Mouse (Mus musculus) midbrain, embryonic 11.5 days (tissue): ENCODE data around the gene Dhrs7b. TPM values are rescaled to one million over a fixed set of nuclear protein-coding genes. Genes with fewer than 3 reads are reported as not detected.
"Not testable (repeated sequence)": the region's sequence is repeated elsewhere in the genome, so short reads cannot be mapped to it uniquely, and the experiment has no call there.

Experiments used
- ATAC-seq: fragments of 200-750 bp; cut with Nextera tagmentation; 2 replicates; pipeline ENCODE4 v1.8.0; 2017; ENCODE audit warnings: moderate TSS enrichment, moderate library complexity; ENCODE audit not compliant: low FRiP score
- DNase-seq: peaks from one replicate; pipeline ENCODE4 v3.0.0; 2015; ENCODE audit warnings: low spot score; ENCODE audit errors: missing footprints
- H3K27ac ChIP-seq: fragments of 300-500 bp; sonication (generic); 2 replicates; pipeline ENCODE4 v1.5.1; 2014; ENCODE audit warnings: low read depth, low read length
- H3K27me3 ChIP-seq: fragments of 300-500 bp; sonication (generic); 2 replicates; pipeline ENCODE4 v1.6.1; 2014; ENCODE audit warnings: mild to moderate bottlenecking, low read length, moderate library complexity, mixed read lengths; ENCODE audit not compliant: control insufficient read depth, insufficient read depth
- H3K36me3 ChIP-seq: fragments of 300-500 bp; sonication (generic); 2 replicates; pipeline ENCODE4 v1.6.1; 2014; ENCODE audit warnings: mild to moderate bottlenecking, low read length, moderate library complexity, mixed read lengths; ENCODE audit not compliant: control insufficient read depth, insufficient read depth
- H3K4me1 ChIP-seq: fragments of 300-500 bp; sonication (generic); 2 replicates; pipeline ENCODE4 v1.6.1; 2014; ENCODE audit warnings: low read length; ENCODE audit not compliant: control insufficient read depth, insufficient read depth
- H3K4me2 ChIP-seq: fragments of 300-500 bp; sonication (generic); 2 replicates; pipeline ENCODE4 v1.6.1; 2014; ENCODE audit warnings: mild to moderate bottlenecking, moderate library complexity
- H3K4me3 ChIP-seq: fragments of 300-500 bp; sonication (generic); 2 replicates; pipeline ENCODE4 v1.5.1; 2014; ENCODE audit warnings: low read depth, low read length
- H3K9ac ChIP-seq: fragments of 300-500 bp; sonication (generic); 2 replicates; pipeline ENCODE4 v1.6.1; 2014; ENCODE audit warnings: low read length
- H3K9me3 ChIP-seq: fragments of 300-500 bp; sonication (generic); 2 replicates; pipeline ENCODE4 v1.6.1; 2016; ENCODE audit warnings: low read length; ENCODE audit not compliant: control insufficient read depth
- WGBS: fragments of 180-500 bp; shearing (Covaris S2); extraction: QIAGEN DNeasy Blood & Tissue Kit; methylation state at CpG from one replicate; pipeline ENCODE4 v1.1.7; 2014; 5-methylcytosine and 5-hydroxymethylcytosine counted together
- polyA plus RNA-seq: library from polyadenylated mRNA; unstranded; fragments of >200 nt; fragmentation: Nextera tagmentation; extraction: Ambion mirVana; gene quantifications from 2 replicates; pipeline ENCODE4 v1.2.1, GENCODE M21; 2014

The Dhrs7b gene
- polyA plus RNA-seq, 1 experiment from 2014 or later: 25.9 TPM

DNA sequence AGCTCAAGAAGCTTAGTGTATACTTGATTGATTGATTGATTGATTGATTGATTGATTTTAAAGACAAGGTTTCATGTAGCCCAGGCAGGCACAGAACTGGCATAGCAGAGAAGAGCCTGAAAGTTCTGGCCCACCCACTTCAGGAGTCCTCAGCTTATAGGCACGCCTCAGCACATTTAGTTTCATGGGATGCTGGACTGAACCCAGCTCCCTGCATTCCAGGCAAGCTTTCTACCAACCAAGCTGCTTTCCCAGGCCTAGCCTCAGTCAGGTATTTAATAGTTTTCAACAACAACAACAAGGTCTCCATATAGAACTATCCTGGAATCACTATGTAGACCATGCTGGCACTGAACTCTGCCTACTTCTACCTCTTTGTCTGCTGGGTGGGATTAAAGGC, 20.9 kb upstream of the Dhrs7b start:
- no peak for ATAC-seq
- DNase-seq: no peak
- Histone ChIP-seq H3K9me3 (no peaks in the 10 kb centered on the region), H3K4me1 (peaks cover 8% of the 10 kb centered on the region; the same call in 1 of the 2 replicates), H3K36me3 (no peaks in the 10 kb centered on the region), H3K27ac (no peak overlapping the region), H3K27me3 (no peaks in the 10 kb centered on the region), H3K4me3 (peak overlapping the region; percentile 40; the same call in 1 of the 2 replicates), H3K9ac (no peak overlapping the region), H3K4me2 (peak overlapping the region; percentile 65)
- 71% methylated on average over 1 of the region's 1 CpGs for WGBS

DNA sequence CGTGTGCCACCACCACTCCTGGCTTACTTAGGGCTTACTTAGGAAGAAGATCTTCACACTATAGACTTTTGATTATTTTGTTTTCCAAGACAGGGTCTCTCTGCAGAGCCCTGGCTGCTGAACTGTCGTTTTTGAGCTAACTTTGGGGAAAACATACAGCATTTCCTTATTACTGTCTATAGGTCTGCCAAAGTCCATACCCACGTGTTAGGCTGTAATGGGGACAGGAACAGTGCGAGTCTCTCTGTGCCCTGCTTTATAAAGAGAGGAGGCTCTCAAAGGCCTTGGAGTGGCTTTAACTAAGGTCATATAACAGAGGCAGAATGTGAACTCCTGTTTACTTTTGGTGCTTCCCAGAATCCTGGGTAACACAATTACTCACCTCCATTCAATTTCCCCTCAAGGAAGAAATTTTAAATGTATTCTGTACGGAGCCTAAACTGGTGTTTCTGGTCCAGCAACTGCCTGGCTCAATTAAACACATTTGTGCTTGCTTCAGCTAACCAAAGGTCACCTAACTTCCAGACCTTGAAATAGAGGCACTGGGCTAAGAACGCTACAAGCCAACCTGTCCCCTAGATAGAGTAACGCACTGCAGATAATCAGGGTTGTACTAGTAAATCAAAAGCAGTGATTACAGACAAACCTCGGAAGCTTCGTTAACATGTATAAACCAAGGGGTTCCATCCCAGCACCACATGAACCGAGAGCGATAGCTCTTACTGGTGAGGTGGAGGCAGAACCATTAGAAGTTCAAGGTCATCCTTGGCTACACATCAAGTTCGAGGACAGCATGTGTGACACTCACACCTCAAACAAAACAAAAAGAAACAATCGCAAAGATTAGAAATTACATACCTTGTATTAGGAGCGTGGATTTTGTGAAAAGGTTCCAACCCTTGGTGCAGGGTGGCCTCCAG, 20.1 kb upstream of the Dhrs7b start:
- Histone ChIP-seq H3K9me3 (no peaks in the 10 kb centered on the region), H3K9ac (peak overlapping the region; percentile 58; the same call in 1 of the 2 replicates), H3K36me3 (no peaks in the 10 kb centered on the region), H3K27ac (no peak overlapping the region), H3K4me1 (peaks cover 8% of the 10 kb centered on the region; the same call in 1 of the 2 replicates), H3K4me2 (peak overlapping the region; percentile 65), H3K4me3 (peak overlapping the region; percentile 40), H3K27me3 (no peaks in the 10 kb centered on the region)
- DNase-seq: peak; percentile 84
- 21% methylated on average over 14 of the region's 14 CpGs for WGBS
- ATAC-seq: no peak; the same call in 1 of the 2 replicates

DNA sequence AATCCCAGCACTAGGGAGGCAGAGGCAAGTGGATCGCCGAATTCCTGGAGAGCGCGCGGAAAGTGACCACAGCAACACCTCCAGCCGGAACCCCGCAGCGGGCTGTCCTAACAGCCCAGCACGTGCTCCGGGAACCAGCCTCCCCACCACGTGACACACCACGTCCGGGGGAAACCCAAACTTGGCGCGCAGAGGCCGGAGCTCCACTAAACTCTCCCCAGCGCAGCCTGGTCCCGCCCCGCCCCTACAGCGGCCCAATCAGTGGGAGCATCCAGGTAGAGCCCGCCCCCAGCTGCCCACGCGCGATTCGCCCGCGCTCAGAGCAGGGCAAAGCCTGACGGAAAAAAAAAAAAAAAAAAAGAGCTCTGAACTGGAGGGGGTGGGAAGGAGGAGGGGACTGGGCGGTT, 19.4 kb upstream of the Dhrs7b start:
- H3K36me3 ChIP-seq: no peaks in the 10 kb centered on the region
- DNase-seq: peak; percentile 97
- 0% methylated on average over 29 of the region's 29 CpGs for WGBS

DNA sequence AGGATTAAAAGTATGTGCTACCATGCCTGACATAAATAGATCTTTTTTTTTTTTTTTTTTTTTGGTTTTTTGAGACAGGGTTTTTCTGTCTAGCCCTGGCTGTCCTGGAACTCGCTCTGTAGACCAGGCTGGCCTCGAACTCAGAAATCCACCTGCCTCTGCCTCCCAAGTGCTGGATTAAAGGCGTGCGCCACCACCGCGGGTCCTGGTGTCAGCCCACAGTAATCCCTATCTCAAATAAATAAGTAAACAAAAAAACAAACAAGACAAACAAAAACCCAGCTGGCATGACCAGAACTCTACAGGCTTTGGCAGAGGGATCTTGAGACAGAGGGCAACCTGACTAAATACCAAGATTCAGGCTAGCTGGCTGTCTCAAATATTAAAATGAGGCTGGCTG, 18.8 kb upstream of the Dhrs7b start, which contains the start of gene Shmt1:
TSS of gene Shmt1 (minus strand) at position 101 of the 400 bp plus-strand sequence.
- Histone ChIP-seq H3K4me3 (peak within 1 kb of the TSS; percentile 40), H3K9ac (peak within 1 kb of the TSS; percentile 58; the same call in 1 of the 2 replicates), H3K4me2 (peak within 1 kb of the TSS; percentile 65)
- not testable (repeated sequence) for H3K4me1 ChIP-seq, ATAC-seq, H3K27ac ChIP-seq, H3K27me3 ChIP-seq, DNase-seq, H3K36me3 ChIP-seq, H3K9me3 ChIP-seq
- WGBS: 34% methylated on average over 6 of the region's 6 CpGs

More for the DNA sequence above, 19.4 kb upstream of the Dhrs7b start:
- Histone ChIP-seq H3K27me3 (no peaks in the 10 kb centered on the region), H3K4me1 (peaks cover 8% of the 10 kb centered on the region; the same call in 1 of the 2 replicates), H3K27ac (no peak overlapping the region), H3K9me3 (no peaks in the 10 kb centered on the region), H3K9ac (peak overlapping the region; percentile 58; the same call in 1 of the 2 replicates), H3K4me2 (peak overlapping the region; percentile 65), H3K4me3 (peak overlapping the region; percentile 40)
- ATAC-seq: peak; percentile 99

DNA sequence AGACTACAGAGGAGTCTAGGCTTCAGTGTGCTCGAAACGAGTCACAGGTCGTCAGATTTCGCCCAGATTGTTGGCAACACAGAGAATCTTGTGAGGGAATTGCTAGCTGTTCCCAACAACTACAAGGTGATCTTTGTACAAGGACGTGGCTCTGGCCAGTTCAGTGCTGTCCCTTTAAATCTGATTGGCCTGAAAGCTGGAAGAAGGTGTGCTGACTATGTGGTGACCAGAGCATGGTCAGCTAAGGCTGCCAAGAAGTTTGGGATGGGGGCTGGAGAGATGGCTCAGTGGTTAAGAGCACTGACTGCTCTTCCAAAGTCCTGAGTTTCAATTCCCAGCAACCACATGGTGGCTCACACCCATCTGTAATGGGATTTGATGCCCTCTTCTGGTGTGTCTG, 14.0 kb upstream of the Dhrs7b start:
- DNase-seq (no peak), ATAC-seq (no peak)
- Histone ChIP-seq H3K4me3 (no peak overlapping the region), H3K4me1 (no peaks in the 10 kb centered on the region), H3K27me3 (no peaks in the 10 kb centered on the region), H3K9me3 (no peaks in the 10 kb centered on the region), H3K27ac (no peak overlapping the region), H3K4me2 (no peak overlapping the region), H3K9ac (no peak overlapping the region), H3K36me3 (no peaks in the 10 kb centered on the region)
- WGBS: 68% methylated on average over 5 of the region's 5 CpGs

DNA sequence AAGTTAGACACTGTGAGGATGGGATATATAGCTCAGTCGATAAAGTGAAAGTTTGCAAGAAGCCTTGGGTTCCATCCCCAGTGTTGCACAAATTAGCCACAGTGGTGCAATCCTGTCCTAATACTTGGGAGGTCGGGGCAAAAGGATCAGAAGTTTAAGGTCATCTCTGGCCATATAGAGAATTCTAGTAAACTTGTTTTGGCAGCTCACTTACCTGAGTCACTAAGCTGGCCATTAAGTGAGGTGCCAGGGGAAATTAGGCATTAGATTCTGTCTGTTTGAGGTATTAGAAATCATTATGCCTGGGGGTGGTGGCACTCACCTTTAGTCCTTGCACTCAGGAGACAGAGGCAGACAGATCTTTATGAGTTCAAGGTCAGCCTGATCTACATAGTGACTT, 6.7 kb upstream of the Dhrs7b start:
- Histone ChIP-seq H3K4me1 (no peaks in the 10 kb centered on the region), H3K36me3 (no peaks in the 10 kb centered on the region), H3K4me3 (no peak overlapping the region), H3K9me3 (no peaks in the 10 kb centered on the region), H3K27me3 (no peaks in the 10 kb centered on the region), H3K9ac (no peak overlapping the region), H3K4me2 (no peak overlapping the region), H3K27ac (no peak overlapping the region)
- WGBS: 79% methylated on average over 2 of the region's 2 CpGs
- ATAC-seq (no peak), DNase-seq (no peak)

DNA sequence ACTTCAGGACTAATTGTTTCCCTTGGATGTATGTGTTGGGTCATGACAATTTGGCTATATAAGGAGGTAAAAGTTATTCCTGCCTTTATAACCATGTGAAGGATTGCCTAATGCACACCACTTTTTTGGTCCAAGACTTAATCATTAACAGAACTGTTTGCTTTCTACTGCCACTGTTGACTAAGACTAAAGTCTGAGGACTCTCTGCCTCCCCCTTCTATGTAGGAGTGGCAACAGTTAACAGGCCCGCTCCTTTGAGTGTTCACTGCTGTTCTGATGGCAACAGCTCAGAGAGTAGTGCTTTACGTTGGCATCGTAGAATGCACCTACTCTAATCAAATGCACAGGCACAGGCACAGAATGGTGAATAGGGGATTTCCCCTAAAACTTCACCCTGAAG, 5.2 kb upstream of the Dhrs7b start:
- WGBS: 89% methylated on average over 3 of the region's 3 CpGs
- H3K36me3 ChIP-seq: no peaks in the 10 kb centered on the region
- H3K9ac ChIP-seq: no peak overlapping the region
- no peaks in the 10 kb centered on the region for H3K27me3 ChIP-seq
- ATAC-seq (no peak), DNase-seq (no peak)
- H3K4me1 ChIP-seq: no peaks in the 10 kb centered on the region
- H3K9me3 ChIP-seq: no peaks in the 10 kb centered on the region
- no peak overlapping the region for H3K4me2 ChIP-seq
- no peak overlapping the region for H3K4me3 ChIP-seq
- H3K27ac ChIP-seq: no peak overlapping the region

DNA sequence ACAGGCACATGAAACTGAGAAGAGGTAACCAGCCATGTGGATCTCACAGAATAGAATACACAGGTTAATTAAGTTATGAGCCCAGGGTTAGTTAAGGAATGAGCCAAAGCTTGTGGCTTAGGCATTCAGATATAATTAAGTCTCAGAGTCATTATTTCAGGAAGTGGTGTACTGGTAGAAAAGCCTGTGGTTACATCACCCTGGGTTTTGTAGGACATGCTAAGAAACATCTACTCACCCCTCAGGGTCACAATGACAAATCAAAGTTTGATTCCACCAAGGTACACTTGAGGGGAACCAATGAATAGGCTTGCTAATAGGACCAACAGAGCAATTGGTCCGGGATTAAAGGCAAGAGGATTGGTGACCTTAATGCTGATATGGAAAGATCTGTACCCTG, 3.7 kb upstream of the Dhrs7b start:
- ATAC-seq (no peak), DNase-seq (no peak)
- Histone ChIP-seq H3K36me3 (no peaks in the 10 kb centered on the region), H3K4me3 (no peak overlapping the region), H3K4me2 (no peak overlapping the region), H3K9me3 (no peaks in the 10 kb centered on the region), H3K27me3 (no peaks in the 10 kb centered on the region), H3K9ac (no peak overlapping the region), H3K27ac (no peak overlapping the region), H3K4me1 (peaks cover 6% of the 10 kb centered on the region; the same call in 1 of the 2 replicates)
- 31% methylated on average over 1 of the region's 1 CpGs for WGBS

DNA sequence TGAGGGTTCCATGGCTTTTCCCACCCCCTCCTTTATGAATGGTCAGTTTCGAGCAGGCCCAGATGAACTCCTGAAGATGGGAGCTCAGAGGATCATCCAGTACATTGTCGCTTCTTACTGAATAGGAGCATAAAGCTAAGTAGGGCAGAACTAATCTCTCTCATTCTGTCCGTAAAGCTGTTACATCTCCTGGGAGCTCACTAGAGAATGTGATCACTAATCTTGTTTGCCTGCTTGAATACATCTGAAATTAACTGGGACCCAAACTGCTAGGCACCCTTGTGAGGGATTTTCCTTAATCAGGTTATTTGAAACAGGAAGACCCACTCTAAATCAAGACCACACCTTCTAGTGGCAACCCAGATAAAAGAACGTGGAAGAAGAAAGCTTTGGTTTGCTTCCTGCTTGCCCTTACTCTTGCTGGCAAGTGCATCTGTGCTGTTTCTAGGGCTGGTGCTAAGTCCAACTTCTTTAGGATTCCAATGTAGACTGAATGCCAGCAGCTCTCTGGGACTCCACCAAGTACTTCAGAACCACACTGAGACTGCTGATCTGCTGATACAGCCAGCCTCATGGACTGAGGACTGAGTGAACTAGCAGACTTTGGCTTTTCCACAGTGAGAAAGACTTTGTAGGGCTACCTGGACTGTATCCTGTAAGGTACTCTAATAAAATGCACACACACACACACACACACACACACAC, 3.0 kb upstream of the Dhrs7b start:
- Histone ChIP-seq H3K9me3 (no peaks in the 10 kb centered on the region), H3K4me2 (no peak overlapping the region), H3K4me3 (no peak overlapping the region), H3K27ac (no peak overlapping the region), H3K4me1 (peaks cover 6% of the 10 kb centered on the region; the same call in 1 of the 2 replicates), H3K27me3 (no peaks in the 10 kb centered on the region), H3K9ac (no peak overlapping the region), H3K36me3 (no peaks in the 10 kb centered on the region)
- WGBS: 7% methylated on average over 4 of the region's 4 CpGs
- DNase-seq (no peak), ATAC-seq (no peak)
